Mouse (Mus musculus): ENCODE results near the gene Slc2a6.

- no peak for TF ChIP-seq EP300 (IDR thresholded peaks at IDR 0.05; ENCODE audit: low read depth)
- no peak for TF ChIP-seq CTCF (IDR thresholded peaks at IDR 0.05; ENCODE audit: low read depth)
These were observed 33.9 kb downstream of the Slc2a6 start for GRCm38 (mm10) chr2:26993936-26994335.

Data from liver, postnatal 0 days (tissue).